Mouse (Mus musculus) left cerebral cortex, postnatal 14 days (tissue): ENCODE data around the gene Cd163. TPM values are rescaled to one million over a fixed set of nuclear protein-coding genes. Genes with fewer than 3 reads are reported as not detected.

Experiments
- DNase-seq, 2 experiments: peaks; one replicate each; pipeline ENCODE4 v3.0.0; 2021 to 2022; ENCODE audit warnings: low spot score in 2 of 2, mixed read lengths in 1 of 2
- intact Hi-C: fragments of 180-260 bp; cut with DNase I; formaldehyde crosslinking; loops from one replicate; pipeline ENCODE4 v1.15.1; 2025
- total RNA-seq, 2 experiments: library from RNA; stranded (reverse); gene quantifications; 2 replicates each; pipeline ENCODE4 v1.2.3; 2021

The Cd163 gene
- total RNA-seq, 2 experiments from 2014 or later, result 2.5 to 4.7 TPM

- no peak for DNase-seq
- intact Hi-C loops, result no loop called here
These were observed 48.8 kb downstream of the Cd163 start for GRCm38 (mm10) chr6:124353246-124353645.

- intact Hi-C loops, result no loop called here
- no peak for DNase-seq
These were observed 54.5 kb downstream of the Cd163 start for GRCm38 (mm10) chr6:124358953-124359352.

GRCm38 (mm10) chr6:124360549-124360948 lies 56.1 kb downstream of the Cd163 start:
- intact Hi-C loops, result no loop called here
- no peak for DNase-seq

- intact Hi-C loops, result no loop called here
These were observed 59.9 kb downstream of the Cd163 start for GRCm38 (mm10) chr6:124364328-124364727.

GRCm38 (mm10) chr6:124373584-124374206 lies 69.2 kb downstream of the Cd163 start:
- no peak for DNase-seq
- intact Hi-C loops, result loop anchor here (10.0 kb wide), 1 partner anchor 1479 kb away; no protein-coding TSS in a partner anchor

More at GRCm38 (mm10) chr6:124364328-124364727, 59.9 kb downstream of the Cd163 start:
- DNase-seq, result no peak

GRCm38 (mm10) chr6:124374683-124375082 lies 70.2 kb downstream of the Cd163 start:
- no peak for DNase-seq
- intact Hi-C loops, result loop anchor here (5.0 to 10.0 kb wide), 4 partner anchors 442 to 1480 kb away; no protein-coding TSS in a partner anchor

GRCm38 (mm10) chr6:124375435-124375884 lies 71.0 kb downstream of the Cd163 start:
- intact Hi-C loops, result loop anchor here (5.0 to 10.0 kb wide), 4 partner anchors 443 to 1481 kb away; no protein-coding TSS in a partner anchor
- no peak for DNase-seq

- intact Hi-C loops, result loop anchor here (5.0 to 10.0 kb wide), 4 partner anchors 444 to 1482 kb away; no protein-coding TSS in a partner anchor
- no peak for DNase-seq
These were observed 71.9 kb downstream of the Cd163 start for GRCm38 (mm10) chr6:124376311-124376710.

GRCm38 (mm10) chr6:124377494-124378255 lies 73.2 kb downstream of the Cd163 start:
- intact Hi-C loops, result loop anchor here (5.0 to 10.0 kb wide), 4 partner anchors 445 to 1483 kb away; no protein-coding TSS in a partner anchor
- DNase-seq, result no peak

- peak; percentile 60 to 81 for DNase-seq
- intact Hi-C loops, result loop anchor here (1.0 to 10.0 kb wide), 5 partner anchors 117 to 1485 kb away; no protein-coding TSS in a partner anchor
These were observed 74.9 kb downstream of the Cd163 start for GRCm38 (mm10) chr6:124379331-124379730.

Other genes starting within 250 kb of the Cd163 start
- not detected for gene Vmn2r27, start 72.8 kb upstream of the Cd163 start, total RNA-seq
- gene Pex5, start 110.4 kb downstream of the Cd163 start, total RNA-seq, result 10 to 100 TPM; 78.8 to 80.2 TPM
- gene Clstn3, start 160.1 kb downstream of the Cd163 start, total RNA-seq, result 100 to 1,000 TPM; 371 to 377 TPM
- gene C1rl, start 188.5 kb downstream of the Cd163 start, total RNA-seq, result under 1 TPM; 0.18 to 0.59 TPM
- gene C1ra, start 207.7 kb downstream of the Cd163 start, total RNA-seq, result 1 to 10 TPM; 1.1 to 1.3 TPM
- gene C1s1, start 237.7 kb downstream of the Cd163 start, total RNA-seq, result 1 to 10 TPM; 1.4 to 1.6 TPM